Mouse (Mus musculus): ENCODE measurements around the gene Scin.

Gene Scin

DNA sequence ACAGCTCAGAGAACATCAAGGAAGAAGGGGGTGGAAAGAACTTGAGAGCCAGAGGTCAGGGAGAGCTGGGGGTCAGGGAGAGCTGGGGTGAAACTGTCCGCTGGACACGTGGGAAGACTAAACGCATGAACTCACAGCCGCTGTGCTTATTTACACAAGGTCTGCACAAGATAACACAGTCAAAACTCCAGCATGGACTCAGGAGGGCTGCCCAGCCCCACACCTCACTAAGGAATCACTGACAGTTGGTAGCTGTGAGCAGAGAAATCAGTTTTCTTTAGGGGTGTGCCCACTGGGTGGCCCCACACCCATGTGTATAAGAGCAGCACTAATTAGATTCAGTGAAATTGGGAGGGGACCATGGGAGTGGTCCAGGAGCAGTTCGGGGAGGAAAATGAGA is 27.2 kb downstream of the Scin start:
- no peak for DNase-seq

DNA sequence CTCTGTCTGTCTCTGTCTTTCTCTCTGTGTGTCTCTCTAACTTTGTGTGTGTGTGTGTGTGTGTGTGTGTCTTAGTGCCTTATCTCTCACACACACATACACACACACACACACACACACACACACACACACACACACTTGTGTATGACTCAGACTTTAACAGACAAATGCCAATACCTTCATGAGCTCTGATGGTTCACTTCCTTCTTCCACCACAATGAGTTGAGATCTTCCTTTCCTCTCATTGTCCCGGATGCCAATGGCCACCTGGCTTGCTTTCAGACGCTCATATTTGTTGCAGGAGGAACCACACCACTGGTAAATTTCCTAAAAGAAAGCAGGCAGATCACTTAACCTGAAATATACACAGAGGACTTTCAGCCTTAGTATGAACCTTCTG is 29.3 kb downstream of the Scin start:
- no peak for DNase-seq

DNA sequence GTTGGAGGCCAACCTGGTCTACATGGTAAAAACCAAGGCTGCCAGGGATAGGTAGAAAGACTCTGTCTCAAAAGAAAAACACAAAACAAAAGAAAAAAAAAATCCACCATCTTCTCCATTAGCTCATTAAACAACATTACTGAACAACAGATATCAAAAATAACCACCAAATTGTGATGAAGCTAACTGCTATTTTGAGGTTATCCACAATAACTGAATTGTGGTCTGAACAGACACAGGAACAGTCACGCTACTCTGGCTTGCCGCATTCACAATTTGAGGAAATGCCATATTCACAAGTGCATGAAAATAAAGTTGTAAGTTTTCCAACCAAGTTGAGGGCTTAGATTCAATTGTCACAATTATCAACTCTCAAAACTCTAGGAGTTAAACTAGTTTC is 31.7 kb downstream of the Scin start:
- DNase-seq = no peak

DNA sequence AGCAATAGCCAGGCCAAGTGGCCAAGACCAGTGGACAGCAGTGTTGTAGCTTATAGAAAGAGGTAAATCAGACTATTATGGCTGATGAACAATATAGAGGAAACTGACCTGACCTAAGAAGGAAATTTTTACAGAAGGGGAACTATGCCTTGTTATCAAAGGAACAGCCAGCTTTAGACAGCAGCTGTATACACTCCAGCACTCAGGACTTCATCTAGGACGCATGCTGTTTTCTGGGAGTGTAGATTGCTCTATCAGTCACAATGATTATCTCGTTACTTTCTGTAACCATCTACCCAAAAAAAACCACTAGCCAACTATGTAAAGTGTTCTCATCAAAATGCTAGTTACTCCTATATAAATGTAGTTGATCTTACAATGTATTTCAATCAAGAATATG is 34.6 kb downstream of the Scin start:
- DNase-seq = no peak

DNA sequence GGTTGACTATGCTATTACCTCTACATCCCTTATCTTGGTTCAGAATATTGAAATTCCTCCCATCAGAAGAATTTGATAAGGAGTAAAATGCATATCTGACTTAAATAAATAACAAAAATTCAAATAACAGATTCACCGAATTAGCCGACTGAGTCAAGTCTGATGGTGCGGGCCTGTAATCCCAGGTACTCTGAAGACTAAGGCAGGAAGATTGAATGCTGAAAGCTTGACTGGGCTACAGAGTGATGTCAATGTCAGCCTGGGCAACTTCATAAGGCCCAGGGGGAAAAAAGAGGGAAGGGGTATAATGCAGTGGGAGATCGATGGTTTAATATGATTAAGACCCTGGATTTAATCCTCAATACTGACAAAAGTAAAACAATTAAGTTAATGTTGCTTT is 36.6 kb downstream of the Scin start:
- no peak for DNase-seq

DNA sequence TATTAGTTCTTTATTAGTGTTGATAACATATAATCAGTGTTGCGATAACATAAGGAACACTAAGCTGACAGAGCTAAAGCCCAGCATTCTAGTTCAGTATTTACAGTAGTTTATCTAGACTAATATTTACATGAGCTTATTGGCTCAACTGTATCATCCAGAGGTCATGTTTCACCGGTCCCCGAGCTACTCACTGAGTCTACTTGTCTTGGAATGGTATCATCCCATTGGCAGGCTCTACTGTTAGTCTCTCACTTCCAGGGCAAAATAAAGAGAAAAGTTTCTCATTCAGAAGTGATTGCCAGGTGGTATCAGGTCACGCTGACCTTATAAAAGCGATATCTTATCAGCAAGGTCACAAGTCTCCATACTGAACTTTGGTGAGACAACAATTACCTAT is 37.0 kb downstream of the Scin start:
- DNase-seq = no peak

DNA sequence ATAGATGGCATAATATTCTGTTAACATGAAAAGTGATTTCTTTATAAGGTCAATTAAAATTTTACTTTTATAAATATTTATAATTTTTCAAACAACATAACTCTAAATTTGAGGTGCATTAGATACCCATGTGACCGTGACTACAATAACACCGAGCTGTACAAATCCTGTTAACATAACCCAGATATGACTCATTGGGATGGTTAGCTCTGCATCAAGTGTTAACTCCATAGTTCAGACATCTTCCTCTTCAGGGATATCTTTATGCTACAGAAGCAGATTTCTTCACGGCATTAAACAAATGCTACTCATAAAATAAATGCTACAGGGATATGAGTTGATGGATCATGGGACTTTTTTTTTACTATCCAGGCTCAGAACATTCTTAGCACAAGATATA is 37.6 kb downstream of the Scin start:
- DNase-seq = no peak

DNA sequence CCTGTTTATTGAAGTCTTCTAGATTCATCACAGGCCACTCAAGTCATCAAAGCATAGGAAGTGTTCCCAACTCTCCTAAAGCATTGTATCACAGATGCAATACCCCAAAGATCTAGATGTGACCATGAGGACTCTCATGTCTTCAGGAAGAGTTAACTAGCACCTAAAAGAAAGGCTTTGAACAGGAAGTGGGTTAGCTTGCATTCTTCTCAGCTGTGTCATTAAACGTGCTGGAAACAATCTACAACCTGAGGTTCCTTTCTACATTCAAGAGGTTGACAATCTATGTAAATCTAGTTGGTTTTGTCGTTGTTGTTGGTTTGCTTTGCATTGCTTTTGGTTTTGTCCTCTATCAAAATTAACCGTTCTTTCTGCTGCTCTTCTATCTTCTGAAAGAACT is 44.0 kb downstream of the Scin start:
- DNase-seq = no peak

DNA sequence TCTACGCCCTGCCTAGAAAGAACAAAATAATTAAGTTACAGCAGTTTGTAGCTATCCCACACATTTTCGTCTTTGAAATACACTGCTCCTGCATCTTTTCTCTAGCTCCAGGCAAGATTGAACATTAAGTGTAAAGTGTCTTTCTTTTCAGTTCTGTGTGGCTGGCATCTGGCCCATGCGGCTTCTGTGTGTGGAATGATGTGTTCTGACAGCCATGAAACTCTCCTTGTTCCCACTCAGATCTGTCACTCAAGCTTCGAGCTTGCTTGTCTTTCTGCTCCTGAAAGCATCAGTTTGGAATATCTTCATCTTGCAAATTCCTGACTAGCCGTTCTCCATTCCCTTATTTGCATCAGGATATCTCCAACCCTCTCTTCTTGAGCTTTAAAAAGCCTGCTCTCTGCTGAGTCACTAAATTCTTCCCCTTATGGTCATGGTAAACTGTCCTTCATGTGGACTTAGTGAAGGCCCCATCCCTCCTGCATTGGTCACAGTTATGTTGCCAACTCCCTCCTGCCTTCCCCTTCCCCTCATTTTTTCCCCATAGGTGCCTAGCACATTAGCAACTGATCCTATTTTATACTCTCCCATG is 48.2 kb downstream of the Scin start:
- DNase-seq = no peak

DNA sequence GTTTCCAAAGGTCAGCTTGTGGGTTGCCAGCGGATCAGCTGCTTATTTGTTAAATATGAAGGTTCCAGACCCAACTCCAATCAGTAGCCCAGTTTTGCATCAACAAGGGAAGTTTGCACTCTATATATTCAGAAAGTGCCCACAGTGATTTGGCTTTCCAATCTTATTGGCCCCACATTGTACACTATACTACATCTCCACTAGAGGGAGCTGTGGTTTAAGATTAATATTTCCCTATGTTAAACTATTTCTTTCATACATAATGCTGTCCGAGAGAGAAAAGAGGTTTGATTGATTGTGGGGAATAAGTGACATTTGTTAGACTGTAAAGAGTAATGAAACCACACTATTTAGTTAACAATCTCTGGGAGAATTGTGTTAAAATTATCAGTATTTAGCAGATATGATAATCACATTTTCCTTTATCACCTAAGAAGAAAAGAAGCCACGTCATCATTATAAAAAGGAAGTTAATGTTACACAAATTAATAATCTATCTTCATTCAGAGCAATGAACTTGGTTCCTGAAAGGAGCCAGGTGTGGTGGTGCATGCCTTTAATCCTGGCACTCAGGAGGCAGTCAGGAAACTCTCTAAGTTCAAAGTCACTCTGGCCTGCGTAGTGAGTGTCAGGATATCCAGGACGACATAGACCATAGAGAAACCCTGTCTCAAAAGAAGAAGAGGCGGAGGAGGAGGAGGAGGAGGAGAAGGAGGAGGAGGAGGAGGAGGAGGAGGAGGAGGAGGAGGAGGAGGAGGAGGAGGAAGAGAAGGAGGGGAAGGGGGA is 51.4 kb downstream of the Scin start:
- DNase-seq = no peak

DNA sequence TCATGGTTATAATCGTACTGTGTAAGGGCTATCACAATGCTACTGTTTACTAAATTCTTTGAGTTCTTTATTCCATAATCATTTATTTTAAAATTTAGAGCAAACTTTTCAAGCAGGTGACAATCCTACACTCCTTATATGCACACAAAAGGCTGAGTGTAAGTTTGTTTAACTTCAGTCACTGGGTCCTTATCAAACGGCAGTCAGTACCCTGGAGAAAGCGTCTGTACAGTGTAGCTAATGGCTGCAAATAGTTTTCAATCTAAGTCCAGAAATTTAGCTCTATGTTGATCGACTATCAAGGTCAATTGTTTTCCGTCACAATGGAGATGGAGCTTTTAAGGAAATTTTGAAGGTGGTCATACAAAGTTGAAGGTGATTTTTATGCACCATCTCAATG is 52.0 kb downstream of the Scin start:
- no peak for DNase-seq

DNA sequence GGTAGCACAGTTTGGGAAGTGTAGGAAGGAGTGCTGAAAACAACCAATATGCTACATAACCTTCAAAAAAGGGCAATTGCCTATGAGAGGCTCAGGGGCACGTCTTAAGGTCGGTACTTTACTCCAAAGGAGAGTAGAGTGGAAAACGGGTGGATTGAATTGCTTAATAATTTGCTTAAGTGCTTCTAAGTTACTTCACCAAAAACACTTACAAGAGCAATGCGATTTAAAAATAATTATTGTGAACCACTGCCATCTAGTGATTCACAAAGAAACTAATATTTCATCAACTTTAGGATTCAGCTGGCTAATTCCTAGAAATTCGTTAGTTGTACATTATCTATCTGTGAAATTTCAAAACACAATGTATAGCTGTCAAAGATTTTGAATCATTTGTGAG is 60.4 kb downstream of the Scin start:
- no peak for DNase-seq

DNA sequence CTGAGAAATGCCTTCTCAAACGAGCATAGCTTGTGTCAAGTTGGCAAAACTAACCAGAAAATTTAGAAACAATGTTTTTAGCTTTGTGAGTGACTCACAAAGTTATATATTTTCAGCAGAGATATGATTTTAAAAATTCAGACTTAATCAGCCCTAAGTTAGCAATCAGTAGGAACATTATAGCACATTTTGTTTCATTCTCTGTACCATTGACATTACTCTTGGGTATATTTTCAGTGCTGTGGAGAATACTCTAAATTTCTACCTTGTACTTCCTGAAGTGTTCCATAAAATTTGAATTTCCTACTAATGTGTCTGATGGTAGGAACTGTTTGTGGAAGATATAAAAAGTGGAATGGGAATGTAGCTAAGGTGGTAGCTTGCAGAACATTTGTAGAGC is 87.0 kb downstream of the Scin start:
- no peak for DNase-seq

DNA sequence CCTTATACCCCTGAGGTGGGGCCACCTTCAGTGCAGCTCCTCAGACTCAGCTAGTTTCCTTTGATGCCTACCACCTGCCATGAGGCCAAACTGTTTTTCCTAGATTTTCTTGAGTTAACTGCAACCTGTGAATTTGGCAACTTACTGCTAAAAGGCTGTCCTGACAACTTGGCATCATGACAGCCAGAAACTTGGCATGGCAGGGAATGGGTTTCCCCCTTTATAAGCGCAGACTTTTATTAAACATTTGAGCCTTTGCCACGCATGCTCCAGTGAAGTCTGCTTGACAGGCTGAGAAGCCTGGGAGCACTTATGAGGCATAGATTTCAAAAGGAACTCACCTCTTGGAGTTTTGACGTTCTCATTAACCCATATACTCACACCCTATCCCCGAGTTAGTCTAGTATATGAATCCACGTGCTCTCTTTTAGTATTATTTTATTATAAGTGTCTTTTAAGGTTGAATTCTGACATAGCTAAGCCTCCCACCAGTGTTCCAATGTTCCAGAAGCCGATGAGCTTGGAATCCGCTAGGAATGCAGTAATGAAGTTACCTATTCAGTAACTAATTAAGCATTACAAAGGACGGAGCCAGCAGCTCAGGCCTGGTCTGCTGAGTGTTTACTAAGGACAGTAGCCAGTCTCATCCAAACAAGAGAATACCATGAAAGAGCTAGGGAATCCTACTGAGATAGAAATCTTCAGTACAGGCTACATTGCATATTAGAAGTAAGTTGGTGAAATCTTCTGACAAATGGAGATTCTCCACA is 90.0 kb downstream of the Scin start:
- DNase-seq = no peak

DNA sequence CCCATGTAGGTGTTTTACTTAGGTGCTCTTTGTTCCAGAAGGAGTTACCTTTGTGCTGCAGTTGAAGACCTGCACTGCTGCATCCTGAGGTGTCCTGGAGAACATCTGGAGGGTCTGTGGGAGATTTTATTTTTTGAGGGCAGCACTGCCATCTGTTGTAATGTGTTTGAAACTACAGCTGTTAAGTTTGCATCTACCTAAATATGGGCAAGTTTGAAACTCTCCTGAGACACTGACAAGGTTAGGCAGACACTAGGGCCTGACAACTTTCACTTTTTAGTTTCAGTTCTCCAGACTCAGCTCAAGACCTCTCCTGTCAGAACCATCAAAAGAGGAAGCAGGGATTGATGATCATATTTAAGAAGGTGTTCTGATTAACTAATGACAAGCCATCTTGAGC is 94.0 kb downstream of the Scin start:
- no peak for DNase-seq

DNA sequence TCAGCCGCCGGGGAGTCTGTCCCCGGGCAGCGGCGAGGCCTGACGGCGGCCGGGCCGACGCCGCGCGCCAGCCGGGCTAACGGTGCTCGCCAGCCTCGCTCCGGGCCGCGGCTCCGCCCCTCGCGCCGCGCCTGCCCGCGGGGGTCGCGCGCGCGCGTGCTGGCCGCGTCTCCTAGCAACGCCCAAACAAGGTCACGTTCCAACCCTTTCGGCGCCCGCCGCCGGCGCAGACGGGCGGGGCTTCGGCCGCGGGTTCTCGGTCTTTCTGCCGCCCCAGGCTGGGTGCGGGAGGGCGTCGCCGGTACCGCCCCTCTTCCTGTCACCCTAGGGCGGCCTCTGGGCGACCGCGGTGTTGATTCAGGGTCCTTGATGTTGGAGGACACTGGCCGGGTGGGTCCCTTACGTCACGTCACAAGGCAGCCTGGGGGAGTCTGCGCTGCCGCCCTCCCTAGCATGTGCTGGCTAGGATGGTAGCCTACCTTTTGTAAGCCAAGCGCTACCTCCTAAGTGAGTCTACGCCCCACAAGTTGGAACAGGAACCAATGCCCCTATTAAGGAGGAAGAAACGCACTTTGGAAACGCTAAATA is 96.1 kb downstream of the Scin start, which contains the start of gene Arl4a:
Gene Arl4a, minus strand, starts transcription at position 150 of the 588 bp plus-strand sequence.
- peak; percentile 80 to 87 for DNase-seq

DNA sequence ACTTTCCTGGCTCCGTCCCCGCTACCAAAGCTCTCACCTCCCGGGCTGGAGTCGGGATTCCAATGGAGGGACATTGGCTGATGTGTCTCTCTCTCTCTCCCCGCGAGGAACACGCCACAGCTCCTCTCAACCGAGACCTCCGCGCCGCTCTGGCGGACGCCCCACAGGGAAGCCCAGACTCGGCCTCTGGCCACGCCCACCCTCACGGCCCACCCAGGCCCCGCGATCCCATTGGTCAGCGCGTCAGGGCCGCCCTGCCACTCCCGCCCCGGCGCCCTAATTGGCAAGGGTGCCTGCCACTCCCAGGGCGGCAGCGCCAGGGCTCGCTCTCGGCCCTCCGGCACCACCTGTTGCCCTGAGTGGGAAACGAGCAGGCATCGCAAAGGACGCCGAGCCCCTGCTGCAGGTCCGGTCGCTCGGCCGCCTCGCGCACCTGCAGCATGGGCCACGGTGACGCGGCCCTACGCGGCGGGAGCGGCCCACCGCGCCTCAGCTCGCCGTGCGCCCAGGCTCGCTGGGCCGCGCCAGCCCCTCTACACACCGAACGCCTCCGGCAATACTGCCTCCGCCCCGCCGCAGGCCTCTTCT is 96.7 kb downstream of the Scin start:
- DNase-seq = peak; percentile 98

DNA sequence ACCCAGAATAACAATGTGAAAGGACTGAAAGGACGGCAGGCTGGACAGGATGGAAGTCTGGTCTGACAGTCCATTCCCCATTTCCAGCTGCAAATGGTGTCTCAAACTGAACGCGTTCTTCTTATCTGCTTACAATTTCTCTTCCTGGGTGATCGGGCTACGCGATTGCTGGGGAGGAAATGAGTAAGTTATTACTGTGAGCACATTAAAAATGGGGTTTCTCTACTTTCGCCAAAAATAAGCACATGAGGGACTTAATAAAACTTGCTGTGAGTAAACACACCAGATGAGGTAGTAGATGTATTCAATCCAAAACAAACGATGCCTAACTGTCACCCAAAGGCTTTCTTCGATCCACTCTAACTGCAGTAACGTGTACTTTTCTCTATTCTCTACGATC is 97.4 kb downstream of the Scin start:
- peak in 1 of 2 experiments; percentile 25 for DNase-seq

DNA sequence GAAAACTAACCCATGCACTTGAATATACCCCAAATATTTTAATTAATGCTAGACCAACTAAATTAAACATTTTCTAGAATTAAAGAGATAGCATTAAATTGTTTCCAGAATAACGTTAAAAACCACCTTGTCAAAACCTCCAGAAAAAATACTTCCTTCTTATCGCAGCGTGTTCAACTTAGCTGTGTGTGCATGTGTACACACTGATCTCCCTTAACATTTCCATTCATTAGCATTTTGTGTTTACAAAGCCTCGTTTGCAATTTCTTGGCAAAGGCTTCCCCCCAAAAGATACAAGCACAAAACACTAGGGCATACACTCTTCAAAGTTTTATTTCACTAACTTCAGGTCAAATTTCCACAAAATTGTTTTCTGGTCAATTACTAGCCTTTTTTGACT is 98.5 kb downstream of the Scin start:
- no peak for DNase-seq

DNA sequence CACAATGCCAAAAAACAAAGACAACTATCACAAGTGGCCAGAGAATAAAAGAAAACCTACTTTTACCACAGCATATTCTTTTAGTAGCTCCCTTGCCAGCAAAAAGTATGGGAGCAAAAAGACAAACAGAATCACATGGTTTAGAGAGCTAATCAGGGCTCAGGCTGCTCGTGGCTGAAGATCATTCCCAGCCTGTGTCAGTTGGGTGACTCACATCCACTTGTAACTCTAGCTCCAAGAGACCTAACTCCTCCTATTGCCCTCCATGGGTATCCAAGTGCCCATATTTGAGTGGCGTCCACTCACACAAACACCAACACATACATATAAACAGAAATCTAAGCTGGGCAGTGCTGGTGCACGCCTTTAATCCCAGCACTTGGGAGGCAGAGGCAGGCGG is 104.8 kb downstream of the Scin start:
- no peak for DNase-seq

DNA sequence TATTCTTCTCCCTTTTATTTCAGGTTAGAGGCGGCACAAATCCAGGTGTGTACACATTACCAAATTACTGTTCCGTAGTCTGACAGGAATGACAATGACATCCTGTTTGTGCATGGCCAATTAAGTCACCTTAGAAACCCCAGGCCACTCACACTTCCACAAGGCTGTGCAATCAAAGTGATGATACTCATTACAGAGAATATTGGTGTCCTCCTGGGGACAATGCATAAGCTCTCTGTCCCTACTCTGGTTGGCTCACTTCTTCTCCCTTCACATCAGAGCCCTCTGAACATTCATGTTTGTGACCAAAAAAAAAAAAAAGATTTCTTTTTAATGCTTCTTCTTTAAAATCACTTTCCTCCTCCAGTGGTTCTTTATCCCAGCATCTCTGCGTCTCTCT is 106.2 kb downstream of the Scin start:
- no peak for DNase-seq

DNA sequence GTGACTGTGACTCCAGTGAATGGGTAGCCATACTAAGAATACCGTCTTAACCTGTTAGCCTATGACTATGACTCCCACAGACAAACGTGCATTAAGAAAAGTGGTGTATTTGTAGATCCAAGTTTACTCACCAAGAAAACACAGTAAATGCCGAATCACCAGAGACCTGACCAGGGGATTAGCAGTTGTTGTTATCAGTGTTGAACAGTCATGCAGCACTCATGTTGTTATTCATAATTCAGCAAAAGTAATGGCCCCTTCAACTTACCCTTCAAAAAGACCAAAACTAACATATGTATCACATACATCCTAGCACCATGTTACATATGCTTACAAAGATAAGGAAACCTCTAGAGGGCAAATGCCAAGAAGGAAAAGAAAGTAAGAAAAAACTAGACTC is 106.6 kb downstream of the Scin start:
- no peak for DNase-seq

DNA sequence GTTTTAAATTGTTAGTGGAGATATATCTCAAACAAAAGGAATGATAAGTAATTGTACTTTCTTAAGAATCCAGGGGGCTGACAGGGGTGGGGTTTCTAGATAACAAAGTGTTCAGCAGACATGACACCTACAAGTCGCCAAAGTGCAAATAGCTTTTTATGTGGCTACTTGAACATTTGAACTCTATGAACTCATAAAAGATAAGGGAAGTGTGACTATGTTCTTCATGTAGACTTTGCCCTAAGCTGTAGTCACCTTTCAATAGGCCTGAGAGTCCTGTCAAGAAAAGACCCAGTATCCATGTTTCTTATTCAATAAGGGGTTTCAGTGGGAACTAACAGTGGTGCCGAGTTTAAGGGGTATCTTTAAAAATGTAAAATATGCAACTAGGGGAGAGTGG is 110.1 kb downstream of the Scin start:
- DNase-seq = no peak
